Mouse (Mus musculus) CD8-positive naive resting alpha-beta T cell, adult 2 months (primary cell): ENCODE results near the gene Slc39a1.
A peak's percentile ranks its signal among the peaks of the same experiment; 100 is the strongest.

Experiments used
- DNase-seq, 2 experiments: peaks; one replicate each; pipeline ENCODE4 v3.0.0; 2022; ENCODE audit warnings: low read depth in 2 of 2, low spot score in 2 of 2

Slc39a1 gene

GRCm38 (mm10) chr3:90247960-90248745 is at the start of gene Slc39a1:
TSS of gene Slc39a1 (plus strand) at chr3:90248172.
- DNase-seq, result peak; percentile 70 to 79

DNA sequence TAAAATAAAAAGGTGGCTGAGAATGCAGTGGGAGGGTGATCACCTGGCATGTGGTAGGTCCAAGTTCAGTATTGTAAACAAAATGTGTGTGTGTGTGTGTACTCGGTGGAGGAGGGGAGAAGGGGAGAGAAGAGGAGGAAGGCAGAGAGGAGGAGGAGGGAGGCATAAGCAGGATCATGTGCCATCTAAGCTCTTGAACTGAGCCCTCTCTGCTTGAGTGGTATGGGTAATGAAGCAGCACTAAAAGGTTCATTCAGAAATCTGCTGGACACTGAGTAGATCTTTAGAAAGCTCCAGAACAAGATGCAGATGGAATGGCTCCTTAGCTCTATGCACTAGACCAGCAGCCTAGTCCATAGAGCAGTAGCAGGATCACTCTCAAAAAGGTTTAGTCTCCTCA is 45.1 kb upstream of the Slc39a1 start:
- no peak for DNase-seq

DNA sequence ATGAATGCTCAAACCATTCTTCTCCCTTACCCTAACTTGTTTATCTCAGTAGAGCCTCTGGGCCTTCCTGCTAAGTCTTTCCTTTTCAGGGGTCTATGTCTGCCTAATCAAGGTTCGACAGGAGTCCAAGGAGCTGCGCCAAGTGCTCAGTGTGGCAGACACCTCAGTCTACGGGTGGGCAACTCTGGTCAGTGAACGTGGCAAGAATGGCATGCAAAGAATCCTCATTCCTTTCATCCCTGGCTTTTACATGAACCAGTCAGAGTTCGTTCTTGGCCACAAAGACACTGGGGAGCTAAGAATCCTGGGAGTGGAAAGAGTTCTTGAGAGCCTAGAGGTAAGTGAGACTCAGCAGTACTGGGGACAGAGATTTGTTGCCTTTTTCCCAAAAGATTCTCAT is 44.4 kb upstream of the Slc39a1 start:
- no peak for DNase-seq

DNA sequence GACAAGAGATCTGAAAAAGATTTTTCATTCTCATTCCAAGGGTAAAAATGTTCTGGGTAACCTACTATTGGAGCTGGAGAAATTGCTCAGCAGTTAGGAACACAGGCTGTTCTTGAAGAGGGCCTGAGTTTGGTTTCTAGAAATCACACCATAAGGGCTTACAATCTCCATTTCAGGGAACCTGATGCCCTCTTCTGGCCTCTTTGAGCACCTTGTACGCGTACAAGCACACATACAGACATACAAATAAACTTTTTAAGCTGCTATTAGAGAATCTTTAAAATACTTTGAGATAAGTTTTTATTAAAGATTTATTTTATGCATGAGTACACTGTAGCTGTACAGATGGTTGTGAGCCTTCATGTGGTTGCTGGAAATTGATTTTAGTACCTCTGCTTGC is 43.4 kb upstream of the Slc39a1 start:
- DNase-seq, result no peak

GRCm38 (mm10) chr3:90208662-90209061 is 39.3 kb upstream of the Slc39a1 start:
- no peak for DNase-seq

DNA sequence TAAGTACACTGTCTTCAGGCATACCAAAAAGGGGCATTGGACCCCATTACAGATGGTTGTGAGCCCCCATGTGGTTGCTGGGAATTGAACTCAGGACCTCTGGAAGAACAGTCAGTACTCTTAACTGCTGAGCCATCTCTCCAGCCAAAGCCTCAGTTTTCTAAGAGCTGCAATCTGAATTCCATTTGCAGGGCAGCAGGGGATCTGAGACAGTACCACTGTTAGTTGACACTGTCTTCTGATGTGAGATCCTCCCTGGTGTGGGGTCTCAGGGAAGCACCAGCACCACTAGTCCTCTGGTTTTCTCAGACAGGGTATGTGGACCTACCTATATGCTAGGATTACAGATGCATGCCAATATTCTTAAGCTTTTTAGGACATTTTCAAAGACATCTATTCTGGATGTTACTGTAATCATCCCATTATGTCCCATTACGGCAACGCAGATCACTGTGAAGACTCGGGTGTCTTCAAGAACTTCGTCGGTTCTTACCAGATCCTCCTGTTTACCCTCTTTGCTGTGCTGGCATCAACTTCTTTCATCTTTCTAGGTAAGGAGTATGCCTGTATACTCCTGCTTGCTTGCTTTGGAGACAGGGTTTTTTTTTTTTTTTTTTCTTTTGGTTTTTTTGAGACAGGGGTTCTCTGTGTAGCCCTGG is 37.9 kb upstream of the Slc39a1 start:
- no peak for DNase-seq

DNA sequence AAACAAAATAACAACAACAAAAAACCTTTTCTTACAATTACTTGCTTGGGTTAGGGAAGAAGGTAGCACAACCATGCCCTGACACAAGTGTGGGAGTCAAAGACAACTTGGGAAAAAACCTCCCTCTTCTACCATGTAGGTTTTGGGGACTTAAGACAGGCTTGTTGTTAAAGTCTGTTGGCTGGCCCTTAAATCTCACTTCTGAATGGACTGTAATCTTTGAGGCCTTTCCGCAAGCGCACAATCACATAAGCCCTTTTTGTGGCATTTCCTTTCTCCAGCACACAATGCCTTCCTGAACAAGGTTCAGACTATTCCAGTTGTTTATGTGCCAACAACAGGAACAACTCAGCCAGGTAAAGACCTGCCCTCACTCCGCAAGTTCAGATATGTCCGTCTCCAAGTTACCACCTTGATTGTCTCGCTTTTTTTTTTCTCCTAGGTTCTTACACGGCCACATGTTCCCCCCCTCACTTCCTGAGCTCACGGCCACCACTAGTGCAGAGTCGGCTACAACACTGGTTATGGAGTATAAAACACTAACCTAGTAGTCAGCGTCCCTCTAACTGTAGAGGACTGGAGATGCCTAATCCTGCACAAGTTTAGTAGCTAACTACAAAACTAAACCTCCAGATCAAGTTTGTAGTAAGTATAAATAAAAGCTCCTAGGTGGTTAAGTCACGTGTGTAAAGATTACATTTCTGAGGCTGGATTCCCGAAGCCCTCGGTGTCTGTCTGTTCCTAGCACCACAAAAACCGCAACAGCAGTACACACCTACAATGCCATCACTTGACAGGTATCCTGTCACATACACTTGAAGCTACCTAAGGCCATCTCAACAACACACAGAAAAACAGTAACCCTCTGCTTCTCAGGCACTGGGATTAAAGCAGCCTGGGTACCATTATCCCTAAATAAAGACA is 36.2 kb upstream of the Slc39a1 start:
- DNase-seq, result peak; percentile 25 to 33

- peak in 1 of 2 experiments; percentile 9 for DNase-seq
These were observed 35.2 kb upstream of the Slc39a1 start for GRCm38 (mm10) chr3:90212723-90213122.

DNA sequence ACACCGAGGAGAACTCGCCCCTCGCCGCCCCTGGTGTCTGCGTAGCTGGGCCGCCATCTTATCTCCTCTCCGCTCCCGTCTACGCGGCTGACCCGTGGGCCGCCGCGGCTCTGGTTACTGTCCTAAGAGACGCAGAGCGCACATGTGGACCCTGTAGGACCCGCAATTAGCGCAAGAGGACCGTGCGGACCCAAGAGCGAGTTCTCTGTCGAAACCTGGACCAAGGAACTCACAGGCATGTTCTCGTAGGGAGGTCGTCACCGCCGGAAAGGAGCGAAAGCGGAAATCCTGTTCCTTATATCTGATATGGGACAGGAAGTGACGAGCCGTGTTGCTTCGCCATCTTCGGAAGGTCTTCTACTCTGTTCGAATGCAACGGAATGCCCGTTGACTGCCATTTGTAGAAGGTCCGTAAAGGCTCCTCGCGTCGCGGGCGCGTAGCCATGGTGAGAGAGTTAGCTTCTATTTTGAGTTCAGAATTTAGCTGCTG is 34.5 kb upstream of the Slc39a1 start, which contains the start of the genes Rps27 and Rab13:
Gene Rps27, minus strand, starts transcription at position 275 of the 490 bp plus-strand sequence.
Gene Rab13, plus strand, starts transcription at position 319 of the 490 bp plus-strand sequence.
- peak; percentile 92 to 95 for DNase-seq

DNA sequence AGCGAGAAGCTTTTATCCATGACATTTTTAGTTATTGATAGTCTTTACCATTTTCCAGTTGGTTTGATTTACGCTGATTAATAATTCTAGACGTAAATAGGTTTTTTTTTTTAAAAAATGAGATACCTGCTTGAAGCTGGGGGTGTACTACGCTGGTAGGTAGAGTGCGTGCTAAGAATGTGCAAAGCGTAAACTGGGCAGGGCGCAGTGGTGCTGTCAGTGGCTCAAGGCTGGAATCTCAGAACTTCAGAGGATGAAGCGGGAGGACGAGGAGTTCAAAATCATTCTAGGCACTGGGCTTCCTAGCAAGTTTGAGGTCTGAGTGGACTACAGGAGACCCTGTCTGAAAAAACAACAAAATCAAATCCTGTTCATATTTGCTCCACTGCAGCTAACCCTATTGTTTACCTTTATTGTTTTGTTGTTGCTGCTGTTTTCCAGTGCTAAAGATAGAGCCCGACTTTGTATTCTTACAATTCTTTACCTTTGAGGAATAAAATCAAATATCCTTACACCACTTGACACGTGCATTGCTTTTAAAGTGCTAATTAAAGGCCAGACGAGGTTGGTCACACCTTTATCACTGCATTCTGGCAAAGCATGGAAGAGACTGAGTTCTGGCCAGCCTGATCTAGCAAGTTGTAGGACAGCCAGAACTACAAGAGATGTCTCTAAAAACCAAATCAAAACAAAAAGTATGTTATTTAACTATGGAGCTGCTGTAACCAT is 33.9 kb upstream of the Slc39a1 start:
- DNase-seq, result no peak

GRCm38 (mm10) chr3:90215825-90216380 is 32.1 kb upstream of the Slc39a1 start:
- no peak for DNase-seq

- peak; percentile 38 to 51 for DNase-seq
These were observed 27.9 kb upstream of the Slc39a1 start for GRCm38 (mm10) chr3:90220088-90220487.

GRCm38 (mm10) chr3:90220531-90220951 is 27.4 kb upstream of the Slc39a1 start:
- DNase-seq, result no peak

GRCm38 (mm10) chr3:90221123-90221522 is 26.8 kb upstream of the Slc39a1 start:
- no peak for DNase-seq

- DNase-seq, result no peak
These were observed 25.5 kb upstream of the Slc39a1 start for GRCm38 (mm10) chr3:90222455-90222854.

DNA sequence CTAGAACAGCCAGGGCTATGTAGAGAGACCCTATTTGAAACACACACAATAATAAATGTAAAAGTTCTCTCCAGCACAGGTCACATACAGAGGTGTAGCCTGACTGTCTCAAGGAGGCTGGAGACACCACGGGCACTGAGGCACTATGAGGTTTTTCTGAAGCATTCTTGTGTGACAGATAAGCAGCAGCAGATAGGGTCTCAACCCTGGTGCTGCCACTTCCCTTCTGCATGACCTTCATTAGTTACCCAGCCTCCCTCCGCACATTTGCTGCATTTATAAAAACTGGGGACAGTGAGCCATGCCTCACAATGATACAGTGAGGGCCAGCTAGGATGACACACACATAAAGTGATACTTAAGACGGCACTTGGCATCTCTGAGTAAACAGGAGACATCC is 25.0 kb upstream of the Slc39a1 start:
- no peak for DNase-seq

GRCm38 (mm10) chr3:90224331-90224730 is 23.6 kb upstream of the Slc39a1 start:
- DNase-seq, result no peak

GRCm38 (mm10) chr3:90231075-90231474 is 16.9 kb upstream of the Slc39a1 start:
- DNase-seq, result no peak

- peak; percentile 86 to 87 for DNase-seq
These were observed 16.3 kb upstream of the Slc39a1 start, which contains the start of gene Jtb for GRCm38 (mm10) chr3:90231507-90232333. TSS of gene Jtb (plus strand) at chr3:90231597.
